Mouse (Mus musculus): ENCODE results near the gene Olfr1057. TPM values are rescaled to one million over a fixed set of nuclear protein-coding genes. Genes with fewer than 3 reads are reported as not detected.

Gene Olfr1057
- polyA plus RNA-seq, 1 experiment from 2014 or later, result not detected

Other genes starting within 250 kb of the Olfr1057 start
- not detected in 2 replicates for gene Olfr1039, start 242.5 kb downstream of the Olfr1057 start, polyA plus RNA-seq (2014; fragmentation: Nextera tagmentation; extraction: Ambion mirVana)
- gene Olfr1040, start 231.7 kb downstream of the Olfr1057 start, polyA plus RNA-seq (2014; fragmentation: Nextera tagmentation; extraction: Ambion mirVana), result not detected in 2 replicates
- gene Olfr1042, start 216.6 kb downstream of the Olfr1057 start, polyA plus RNA-seq (2014; fragmentation: Nextera tagmentation; extraction: Ambion mirVana), result not detected in 2 replicates
- gene Olfr1043, start 210.9 kb downstream of the Olfr1057 start, polyA plus RNA-seq (2014; fragmentation: Nextera tagmentation; extraction: Ambion mirVana), result not detected in 2 replicates
- not detected in 2 replicates for gene Olfr1044, start 200.6 kb downstream of the Olfr1057 start, polyA plus RNA-seq (2014; fragmentation: Nextera tagmentation; extraction: Ambion mirVana)
- gene Olfr52, start 192.7 kb downstream of the Olfr1057 start, polyA plus RNA-seq (2014; fragmentation: Nextera tagmentation; extraction: Ambion mirVana), result not detected in 2 replicates
- not detected in 2 replicates for gene Olfr1045, start 175.4 kb downstream of the Olfr1057 start, polyA plus RNA-seq (2014; fragmentation: Nextera tagmentation; extraction: Ambion mirVana)
- gene Olfr1046, start 159.1 kb downstream of the Olfr1057 start, polyA plus RNA-seq (2014; fragmentation: Nextera tagmentation; extraction: Ambion mirVana), result not detected in 2 replicates
- gene Olfr1047, start 147.0 kb downstream of the Olfr1057 start, polyA plus RNA-seq (2014; fragmentation: Nextera tagmentation; extraction: Ambion mirVana), result not detected in 2 replicates
- gene Olfr1048, start 138.1 kb downstream of the Olfr1057 start, polyA plus RNA-seq (2014; fragmentation: Nextera tagmentation; extraction: Ambion mirVana), result not detected in 2 replicates
- gene Olfr1049, start 120.1 kb downstream of the Olfr1057 start, polyA plus RNA-seq (2014; fragmentation: Nextera tagmentation; extraction: Ambion mirVana), result not detected in 2 replicates
- not detected in 2 replicates for gene Olfr1051, start 99.3 kb downstream of the Olfr1057 start, polyA plus RNA-seq (2014; fragmentation: Nextera tagmentation; extraction: Ambion mirVana)
- not detected in 2 replicates for gene Olfr1052, start 85.9 kb downstream of the Olfr1057 start, polyA plus RNA-seq (2014; fragmentation: Nextera tagmentation; extraction: Ambion mirVana)
- gene Olfr1053, start 63.1 kb downstream of the Olfr1057 start, polyA plus RNA-seq (2014; fragmentation: Nextera tagmentation; extraction: Ambion mirVana), result not detected in 2 replicates
- not detected in 2 replicates for gene Olfr1054, start 43.0 kb downstream of the Olfr1057 start, polyA plus RNA-seq (2014; fragmentation: Nextera tagmentation; extraction: Ambion mirVana)
- gene Olfr1055, start 28.1 kb downstream of the Olfr1057 start, polyA plus RNA-seq (2014; fragmentation: Nextera tagmentation; extraction: Ambion mirVana), result not detected in 2 replicates
- not detected in 2 replicates for gene Olfr1056, start 15.9 kb downstream of the Olfr1057 start, polyA plus RNA-seq (2014; fragmentation: Nextera tagmentation; extraction: Ambion mirVana)
- gene Olfr1058, start 10.2 kb upstream of the Olfr1057 start, polyA plus RNA-seq (2014; fragmentation: Nextera tagmentation; extraction: Ambion mirVana), result not detected in 2 replicates
- gene Olfr1061, start 35.7 kb upstream of the Olfr1057 start, polyA plus RNA-seq (2014; fragmentation: Nextera tagmentation; extraction: Ambion mirVana), result not detected in 2 replicates
- not detected in 2 replicates for gene Olfr1062, start 48.4 kb upstream of the Olfr1057 start, polyA plus RNA-seq (2014; fragmentation: Nextera tagmentation; extraction: Ambion mirVana)
- not detected in 2 replicates for gene Olfr1065, start 72.2 kb upstream of the Olfr1057 start, polyA plus RNA-seq (2014; fragmentation: Nextera tagmentation; extraction: Ambion mirVana)
- gene Olfr1066, start 77.9 kb upstream of the Olfr1057 start, polyA plus RNA-seq (2014; fragmentation: Nextera tagmentation; extraction: Ambion mirVana), result not detected in 2 replicates
- gene Olfr228, start 109.0 kb upstream of the Olfr1057 start, polyA plus RNA-seq (2014; fragmentation: Nextera tagmentation; extraction: Ambion mirVana), result not detected in 2 replicates
- gene Olfr1076, start 130.1 kb upstream of the Olfr1057 start, polyA plus RNA-seq (2014; fragmentation: Nextera tagmentation; extraction: Ambion mirVana), result not detected in 2 replicates
- not detected in 2 replicates for gene Olfr1079, start 164.1 kb upstream of the Olfr1057 start, polyA plus RNA-seq (2014; fragmentation: Nextera tagmentation; extraction: Ambion mirVana)
- not detected in 2 replicates for gene Olfr1080, start 179.8 kb upstream of the Olfr1057 start, polyA plus RNA-seq (2014; fragmentation: Nextera tagmentation; extraction: Ambion mirVana)
- gene Olfr1082, start 220.6 kb upstream of the Olfr1057 start, polyA plus RNA-seq (2014; fragmentation: Nextera tagmentation; extraction: Ambion mirVana), result not detected in 2 replicates

Measured in hindbrain, embryonic 14.5 days (tissue).